Mouse (Mus musculus) embryonic facial prominence, embryonic 15.5 days (tissue): Measurements from ENCODE around the gene Plau. TPM values are rescaled to one million over a fixed set of nuclear protein-coding genes. Genes with fewer than 3 reads are reported as not detected.

Experiments
- ATAC-seq: fragments of 200-750 bp; cut with Nextera tagmentation; 2 replicates; pipeline ENCODE4 v1.8.0; 2017; ENCODE audit warnings: low read depth, moderate TSS enrichment; ENCODE audit not compliant: insufficient number of reproducible peaks, low FRiP score, low TSS enrichment
- H3K27ac ChIP-seq: fragments of 300-500 bp; sonication (generic); replicated peaks from 2 replicates; pipeline ENCODE4 v1.5.1; 2015; ENCODE audit warnings: mild to moderate bottlenecking, inconsistent platforms
- H3K27me3 ChIP-seq: fragments of 300-500 bp; sonication (generic); 2 replicates; pipeline ENCODE4 v1.6.1; 2015; ENCODE audit warnings: inconsistent platforms
- H3K36me3 ChIP-seq: fragments of 300-500 bp; sonication (generic); 2 replicates; pipeline ENCODE4 v1.6.1; 2015; ENCODE audit warnings: mild to moderate bottlenecking, inconsistent platforms
- H3K4me1 ChIP-seq: fragments of 300-500 bp; sonication (generic); 2 replicates; pipeline ENCODE4 v1.6.1; 2015; ENCODE audit warnings: inconsistent platforms
- H3K4me2 ChIP-seq: fragments of 300-500 bp; sonication (generic); replicated peaks from 2 replicates; pipeline ENCODE4 v1.6.1; 2015; ENCODE audit warnings: mild to moderate bottlenecking, inconsistent platforms
- H3K4me3 ChIP-seq: fragments of 300-500 bp; sonication (generic); replicated peaks from 2 replicates; pipeline ENCODE4 v1.5.1; 2015; ENCODE audit warnings: mild to moderate bottlenecking, inconsistent platforms
- H3K9ac ChIP-seq: fragments of 300-500 bp; sonication (generic); 2 replicates; pipeline ENCODE4 v1.6.1; 2015; ENCODE audit warnings: inconsistent platforms
- H3K9me3 ChIP-seq: fragments of 300-500 bp; sonication (generic); replicated peaks from 2 replicates; pipeline ENCODE4 v1.6.1; 2016; ENCODE audit warnings: inconsistent platforms
- WGBS: fragments of 180-500 bp; shearing (Covaris S2); methylation state at CpG from one replicate; pipeline ENCODE4 v1.1.7; 2015; 5-methylcytosine and 5-hydroxymethylcytosine counted together
- polyA plus RNA-seq: library from polyadenylated mRNA; unstranded; fragments of >200 nt; fragmentation: Nextera tagmentation; extraction: Ambion mirVana; gene quantifications from 2 replicates; pipeline ENCODE4 v1.2.1, GENCODE M21; 2015

Gene Plau
- polyA plus RNA-seq, 1 experiment from 2014 or later = 4.5 TPM

DNA sequence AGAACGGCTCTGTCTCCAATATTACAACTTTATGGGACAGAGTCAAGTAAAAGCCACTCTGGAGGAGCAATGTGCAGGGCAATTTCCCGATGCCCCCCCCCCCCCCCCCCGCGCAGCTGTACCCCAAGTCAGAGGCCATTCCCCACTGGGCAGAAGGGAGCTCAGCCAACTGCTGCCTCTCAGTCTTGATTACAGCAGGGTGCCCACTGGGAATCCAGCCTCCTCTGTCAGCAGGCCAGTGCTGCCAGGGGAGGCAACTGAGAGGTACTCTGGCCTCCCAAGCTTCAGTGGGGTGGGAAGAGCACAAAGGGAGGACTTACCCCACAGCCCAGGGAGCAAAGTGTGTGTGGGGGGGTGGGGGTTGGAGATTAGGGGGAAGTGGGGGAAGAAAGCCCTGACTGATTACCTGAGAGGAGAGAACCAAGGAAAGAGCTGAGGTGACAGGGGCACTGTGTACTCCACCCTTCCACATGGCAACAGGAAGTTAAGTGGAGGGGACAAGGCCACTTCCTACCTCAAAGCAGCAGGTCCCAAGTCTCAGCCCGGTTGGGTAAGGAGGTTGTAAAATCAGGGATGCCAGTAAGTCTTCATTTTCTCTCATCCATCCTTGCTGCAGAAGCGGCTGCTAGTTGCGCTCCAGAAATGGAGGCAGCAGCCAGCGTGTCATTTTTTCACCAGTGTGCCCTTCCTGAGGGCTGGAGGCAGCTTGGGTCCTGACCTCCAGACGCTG lies 40.9 kb upstream of the Plau start:
- Histone ChIP-seq H3K4me2 (no peak overlapping the region), H3K36me3 (peaks cover 10% of the 10 kb centered on the region), H3K4me1 (peaks cover 41% of the 10 kb centered on the region), H3K4me3 (no peak overlapping the region), H3K27ac (no peak overlapping the region), H3K9ac (no peak overlapping the region), H3K9me3 (no peaks in the 10 kb centered on the region), H3K27me3 (no peaks in the 10 kb centered on the region)
- WGBS = 44% methylated on average over 9 of the region's 9 CpGs
- no peak for ATAC-seq

DNA sequence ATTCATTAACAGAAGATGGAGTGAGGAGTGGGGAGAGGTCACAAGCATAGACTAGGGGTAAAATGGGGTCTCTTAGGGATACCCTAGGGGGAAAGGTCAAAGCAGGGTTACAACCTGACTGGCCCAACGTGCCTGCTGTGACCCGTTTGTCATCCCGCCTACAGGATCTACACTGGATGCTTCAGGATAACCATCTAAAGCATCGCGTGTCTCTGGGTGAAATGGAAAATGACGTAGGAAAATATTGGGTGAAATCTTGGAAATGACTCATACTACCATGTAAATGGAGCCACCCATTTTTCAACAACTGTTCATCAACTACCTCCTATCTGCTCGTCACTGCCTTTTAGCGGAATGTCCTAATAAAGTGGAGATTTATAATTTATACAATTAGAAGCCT lies 40.3 kb upstream of the Plau start:
- no peak overlapping the region for H3K27ac ChIP-seq
- H3K27me3 ChIP-seq = no peaks in the 10 kb centered on the region
- H3K4me1 ChIP-seq = peaks cover 37% of the 10 kb centered on the region
- peaks cover 5% of the 10 kb centered on the region for H3K36me3 ChIP-seq
- no peaks in the 10 kb centered on the region for H3K9me3 ChIP-seq
- H3K4me2 ChIP-seq = no peak overlapping the region
- no peak overlapping the region for H3K9ac ChIP-seq
- H3K4me3 ChIP-seq = no peak overlapping the region
- 64% methylated on average over 8 of the region's 8 CpGs for WGBS
- ATAC-seq = no peak

DNA sequence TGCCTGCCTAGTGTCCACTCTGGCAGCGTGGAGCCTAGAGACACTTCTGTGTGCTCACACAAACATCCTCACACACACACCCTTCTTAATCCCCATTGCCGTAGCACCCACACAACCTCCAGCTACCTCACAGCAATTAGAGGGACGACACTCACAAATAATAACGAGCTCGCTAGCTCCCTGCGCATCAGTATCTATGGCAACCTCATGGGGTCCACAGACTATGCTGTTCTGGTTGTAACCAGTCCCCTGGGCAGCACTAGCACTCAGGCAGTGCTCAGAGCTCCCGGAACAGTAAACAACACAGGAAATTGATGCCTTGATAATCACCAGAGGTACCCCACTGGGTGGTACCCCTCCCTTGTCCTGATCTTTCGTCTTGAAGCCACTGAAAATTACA lies 39.8 kb upstream of the Plau start:
- Histone ChIP-seq H3K4me1 (peaks cover 32% of the 10 kb centered on the region), H3K36me3 (peaks cover under 1% of the 10 kb centered on the region; the same call in 1 of the 2 replicates), H3K27me3 (no peaks in the 10 kb centered on the region), H3K27ac (no peak overlapping the region), H3K9me3 (no peaks in the 10 kb centered on the region), H3K9ac (no peak overlapping the region), H3K4me3 (no peak overlapping the region), H3K4me2 (no peak overlapping the region)
- 68% methylated on average over 8 of the region's 8 CpGs for WGBS
- ATAC-seq = no peak

DNA sequence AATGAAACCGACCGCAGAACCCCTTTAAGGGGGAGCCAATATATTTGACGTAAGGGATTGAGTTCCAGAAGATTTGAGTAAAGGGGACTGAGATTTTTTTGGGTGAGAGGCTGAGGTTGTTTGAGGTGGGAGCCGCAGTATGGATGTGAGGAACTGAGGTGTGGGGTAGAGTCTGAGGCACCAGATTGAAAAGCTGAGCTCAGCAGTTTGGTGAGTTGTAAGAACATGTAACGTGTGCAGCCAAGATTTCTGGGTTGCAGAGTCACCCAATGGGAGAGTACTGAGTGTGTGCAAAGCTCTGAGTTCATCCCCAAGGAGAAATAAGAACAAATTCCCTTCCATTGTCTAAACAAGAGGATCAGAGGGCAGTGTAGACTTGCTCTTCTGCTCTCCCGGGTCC lies 38.2 kb upstream of the Plau start:
- ATAC-seq = no peak
- H3K4me2 ChIP-seq = no peak overlapping the region
- no peaks in the 10 kb centered on the region for H3K27me3 ChIP-seq
- H3K36me3 ChIP-seq = no peaks in the 10 kb centered on the region
- no peaks in the 10 kb centered on the region for H3K9me3 ChIP-seq
- no peak overlapping the region for H3K4me3 ChIP-seq
- H3K9ac ChIP-seq = no peak overlapping the region
- whole genome bisulfite sequencing = 73% methylated on average over 6 of the region's 6 CpGs
- H3K27ac ChIP-seq = no peak overlapping the region
- H3K4me1 ChIP-seq = peaks cover 17% of the 10 kb centered on the region; the same call in 1 of the 2 replicates

DNA sequence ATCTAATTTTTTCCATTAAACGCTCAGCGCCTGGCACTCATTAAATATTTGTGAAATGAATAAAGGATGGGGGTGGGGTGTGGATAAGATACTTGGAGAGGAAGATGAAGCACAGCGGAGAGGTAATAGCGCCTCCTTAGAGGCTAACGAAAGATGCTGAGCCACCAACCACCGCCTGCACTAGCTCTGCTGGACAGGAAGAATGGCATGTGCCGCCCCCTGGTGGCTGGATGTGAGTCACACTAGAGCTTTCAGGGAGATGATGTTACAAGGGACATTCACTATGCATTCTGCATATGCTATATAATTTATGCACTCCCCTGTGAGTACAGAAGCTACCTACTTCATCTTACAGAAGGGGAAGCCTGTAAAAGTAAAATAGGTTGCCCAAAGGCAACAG lies 37.7 kb upstream of the Plau start:
- Histone ChIP-seq H3K4me1 (peaks cover 17% of the 10 kb centered on the region), H3K27me3 (no peaks in the 10 kb centered on the region), H3K9me3 (no peaks in the 10 kb centered on the region), H3K36me3 (no peaks in the 10 kb centered on the region), H3K4me2 (no peak overlapping the region), H3K27ac (no peak overlapping the region), H3K4me3 (no peak overlapping the region), H3K9ac (no peak overlapping the region)
- 10% methylated on average over 7 of the region's 7 CpGs for WGBS
- ATAC-seq = no peak

DNA sequence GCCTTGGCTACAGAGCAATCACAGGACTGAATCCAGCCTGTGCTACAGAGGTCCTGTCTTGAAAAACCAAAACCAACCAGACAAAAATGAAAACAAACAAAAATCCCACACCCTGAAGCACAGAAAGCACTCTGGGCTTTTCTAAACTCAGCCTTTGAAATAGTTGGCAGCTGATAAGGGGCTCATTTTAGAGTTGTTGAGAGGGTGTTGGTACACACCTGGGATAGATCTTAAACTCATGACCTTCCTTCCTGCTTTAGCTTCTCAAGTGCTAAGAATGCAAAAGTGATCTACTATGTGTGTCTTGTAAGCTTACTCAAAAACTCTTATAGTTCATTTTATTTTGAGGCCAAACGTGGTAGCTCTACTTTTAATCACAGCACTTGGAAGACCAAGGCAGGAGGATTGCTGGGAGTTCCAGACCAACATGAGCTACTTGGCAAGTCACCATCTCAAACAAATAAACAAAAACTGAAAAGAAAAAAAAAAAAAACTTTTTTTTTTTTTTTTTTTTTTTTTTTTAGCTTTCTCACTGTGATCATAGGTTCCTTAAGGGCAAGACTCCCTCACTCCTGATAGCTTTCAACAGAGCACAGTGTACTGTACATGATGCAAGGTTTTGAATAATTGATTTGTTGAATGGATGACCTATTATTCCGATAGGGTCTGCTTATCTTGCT lies 33.4 kb upstream of the Plau start:
- Histone ChIP-seq H3K27me3 (no peaks in the 10 kb centered on the region), H3K4me2 (no peak overlapping the region), H3K27ac (no peak overlapping the region), H3K4me1 (peaks cover 27% of the 10 kb centered on the region), H3K9me3 (no peaks in the 10 kb centered on the region), H3K9ac (no peak overlapping the region), H3K36me3 (no peaks in the 10 kb centered on the region), H3K4me3 (no peak overlapping the region)
- 36% methylated on average over 2 of the region's 2 CpGs for WGBS
- no peak for ATAC-seq

DNA sequence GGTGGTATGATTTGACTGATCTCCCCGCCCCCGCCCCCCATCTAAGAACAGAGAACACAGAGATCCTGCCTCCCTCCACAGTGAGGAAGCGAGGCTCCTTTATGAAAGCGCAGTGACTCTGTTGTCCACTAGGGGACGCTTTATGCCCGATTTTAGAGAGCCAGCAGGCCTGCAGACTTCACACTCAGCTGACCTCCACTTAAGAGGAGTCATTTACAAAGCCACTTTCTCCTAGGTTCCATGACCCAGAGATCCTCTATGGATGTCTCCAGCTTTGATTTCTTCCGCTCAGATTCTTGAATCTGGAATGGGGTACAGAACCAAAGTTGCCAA lies 32.9 kb upstream of the Plau start:
- H3K9ac ChIP-seq = no peak overlapping the region
- no peaks in the 10 kb centered on the region for H3K27me3 ChIP-seq
- ATAC-seq = no peak
- no peak overlapping the region for H3K4me2 ChIP-seq
- H3K27ac ChIP-seq = no peak overlapping the region
- whole genome bisulfite sequencing = 8% methylated on average over 7 of the region's 7 CpGs
- no peaks in the 10 kb centered on the region for H3K36me3 ChIP-seq
- no peaks in the 10 kb centered on the region for H3K9me3 ChIP-seq
- no peak overlapping the region for H3K4me3 ChIP-seq
- peaks cover 27% of the 10 kb centered on the region for H3K4me1 ChIP-seq

DNA sequence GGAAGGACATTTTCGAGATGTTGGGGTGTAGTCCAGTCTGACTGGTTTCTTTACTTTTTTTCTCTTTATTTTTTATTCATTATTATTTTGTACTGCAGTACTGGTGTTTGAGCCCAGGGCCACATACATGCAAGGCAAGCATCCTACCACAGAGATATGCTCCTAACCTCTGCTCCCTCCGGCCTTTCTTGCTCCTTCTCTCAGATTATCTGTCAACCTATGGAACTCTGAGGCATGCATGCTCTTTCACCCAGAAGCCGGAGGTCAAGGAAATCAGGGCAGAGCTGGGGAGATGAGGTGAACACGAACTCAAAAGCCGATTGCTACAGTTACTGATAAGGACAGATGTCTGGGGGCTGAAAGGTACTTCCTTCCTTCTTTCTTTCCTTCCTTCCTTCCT lies 32.0 kb upstream of the Plau start:
- Histone ChIP-seq H3K4me2 (no peak overlapping the region), H3K9ac (no peak overlapping the region), H3K9me3 (no peaks in the 10 kb centered on the region), H3K27ac (peak overlapping the region; percentile 58), H3K27me3 (no peaks in the 10 kb centered on the region), H3K4me3 (no peak overlapping the region), H3K36me3 (no peaks in the 10 kb centered on the region), H3K4me1 (peaks cover 27% of the 10 kb centered on the region)
- 60% methylated on average over 5 of the region's 5 CpGs for WGBS
- ATAC-seq = no peak

DNA sequence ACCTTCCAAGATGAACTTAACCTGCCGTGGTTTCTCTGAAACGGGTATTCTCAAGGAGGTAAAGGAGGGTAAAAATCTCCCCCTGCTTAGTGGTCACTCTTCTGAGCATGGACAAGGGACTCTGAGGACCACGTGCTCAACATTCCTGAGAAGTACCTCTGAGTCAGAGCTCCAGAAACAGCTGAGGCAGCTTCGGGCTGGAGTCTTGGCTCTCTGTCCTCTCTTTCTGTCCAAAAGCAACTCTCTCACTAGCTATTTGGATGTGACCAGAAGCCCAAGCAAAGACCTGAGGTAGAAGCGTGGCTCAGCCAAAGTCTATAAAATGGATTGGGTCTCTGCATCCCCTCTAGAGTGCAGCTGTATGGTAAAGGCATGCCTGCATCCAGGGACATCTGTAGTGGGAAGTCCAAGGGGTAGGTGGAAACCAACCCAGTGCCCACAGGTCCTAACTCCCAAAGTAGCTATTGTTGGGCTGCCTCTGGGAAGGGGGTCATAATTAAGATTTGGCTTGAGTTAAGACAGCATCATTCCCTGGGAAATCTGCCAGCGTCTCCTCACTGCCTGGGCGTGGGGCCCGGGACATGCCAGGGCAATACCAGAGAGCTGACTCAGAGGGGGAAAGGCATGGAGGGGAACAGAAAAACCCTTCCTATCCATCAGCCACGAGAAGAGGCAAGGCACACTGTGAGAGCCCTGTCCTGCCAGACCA lies 31.3 kb upstream of the Plau start:
- H3K27me3 ChIP-seq = no peaks in the 10 kb centered on the region

DNA sequence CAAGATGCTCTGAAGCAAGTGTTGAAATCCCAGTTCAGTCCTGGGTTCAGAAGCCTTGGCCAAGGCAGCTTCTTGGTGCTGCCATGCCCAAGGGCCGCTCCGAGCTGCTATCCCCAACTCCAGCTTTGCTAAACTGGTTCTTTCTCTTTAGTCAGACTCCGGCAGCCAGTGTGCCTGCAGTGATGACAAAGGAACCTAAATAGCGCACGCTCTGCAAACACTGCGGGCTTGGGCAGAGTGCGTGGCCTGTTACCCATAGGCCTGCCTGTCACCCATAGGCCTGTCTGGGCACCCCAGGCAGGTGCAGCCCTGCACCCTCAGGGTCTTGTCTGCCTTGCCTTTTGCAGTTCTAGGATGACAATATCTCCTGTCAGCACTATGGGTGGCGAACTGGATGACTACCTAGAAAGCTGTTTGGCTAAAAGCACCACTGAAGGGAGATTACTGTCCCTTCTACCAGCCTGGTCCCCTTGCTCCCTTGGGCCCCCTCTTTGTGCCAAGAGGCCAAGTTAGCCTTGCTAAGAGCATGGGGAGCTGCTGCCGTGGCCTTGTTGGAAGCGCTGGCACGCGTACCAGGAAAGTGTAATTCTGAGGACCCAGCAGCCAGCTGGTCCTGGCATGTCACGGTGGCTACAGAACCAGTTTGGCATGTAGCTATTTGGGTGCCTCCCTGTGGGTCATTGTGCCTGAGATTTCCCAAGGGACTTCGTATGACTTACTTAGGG lies 30.2 kb upstream of the Plau start:
- H3K9ac ChIP-seq = no peak overlapping the region
- H3K9me3 ChIP-seq = no peaks in the 10 kb centered on the region
- peaks cover 27% of the 10 kb centered on the region for H3K4me1 ChIP-seq
- no peak overlapping the region for H3K4me3 ChIP-seq
- no peaks in the 10 kb centered on the region for H3K36me3 ChIP-seq
- no peak overlapping the region for H3K4me2 ChIP-seq
- 77% methylated on average over 14 of the region's 14 CpGs for WGBS
- ATAC-seq = no peak
- peak overlapping the region; percentile 87 for H3K27ac ChIP-seq
- H3K27me3 ChIP-seq = no peaks in the 10 kb centered on the region

More for the DNA sequence above, 31.3 kb upstream of the Plau start:
- no peak overlapping the region for H3K9ac ChIP-seq
- peak; percentile 84 for ATAC-seq
- no peaks in the 10 kb centered on the region for H3K9me3 ChIP-seq
- H3K36me3 ChIP-seq = no peaks in the 10 kb centered on the region
- H3K4me2 ChIP-seq = no peak overlapping the region; the same call in 1 of the 2 replicates
- H3K4me1 ChIP-seq = peaks cover 27% of the 10 kb centered on the region
- H3K27ac ChIP-seq = peak overlapping the region; percentile 87
- no peak overlapping the region for H3K4me3 ChIP-seq
- WGBS = 32% methylated on average over 9 of the region's 9 CpGs

DNA sequence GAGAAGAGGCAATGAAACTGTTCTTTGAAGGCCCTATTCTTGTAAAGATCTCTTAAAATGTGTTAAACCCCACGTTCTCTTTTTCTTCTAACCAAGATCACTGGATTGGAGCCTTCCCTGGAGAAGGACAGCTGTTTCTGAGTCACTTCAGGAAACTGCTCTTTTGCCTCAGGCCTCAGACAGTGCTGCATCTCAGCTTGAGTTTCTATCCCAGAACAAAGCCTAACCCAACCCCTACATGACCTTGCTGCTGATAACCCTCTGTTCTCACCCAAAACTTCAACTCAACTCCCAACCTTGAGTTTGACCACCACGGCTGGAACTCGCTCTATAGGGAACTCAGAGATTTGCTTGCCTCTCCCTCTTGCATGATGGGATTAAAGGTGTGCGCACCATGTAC lies 27.1 kb upstream of the Plau start:
- Histone ChIP-seq H3K27me3 (no peaks in the 10 kb centered on the region), H3K4me2 (no peak overlapping the region), H3K9me3 (no peaks in the 10 kb centered on the region), H3K4me1 (peaks cover 25% of the 10 kb centered on the region), H3K9ac (no peak overlapping the region), H3K4me3 (no peak overlapping the region), H3K36me3 (no peaks in the 10 kb centered on the region), H3K27ac (no peak overlapping the region)
- no peak for ATAC-seq
- 82% methylated on average over 4 of the region's 4 CpGs for whole genome bisulfite sequencing
